Mouse (Mus musculus): ENCODE measurements around the gene Vps9d1. TPM values are rescaled to one million over a fixed set of nuclear protein-coding genes. Genes with fewer than 3 reads are reported as not detected.
A peak's percentile ranks its signal among the peaks of the same experiment; 100 is the strongest.
"Not testable (repeated sequence)": the region's sequence is repeated elsewhere in the genome, so short reads cannot be mapped to it uniquely, and the experiment has no call there.

The Vps9d1 gene
- total RNA-seq, 2 experiments from 2014 or later, result 17.7 to 18.3 TPM

- TF ChIP-seq CTCF (IDR thresholded peaks at IDR 0.05), result no peak
- Histone ChIP-seq H3K27ac (no peak overlapping the region), H3K4me3 (no peak overlapping the region)
- intact Hi-C loops (cut with DNase I), result no loop called here
- no peak for DNase-seq
Observed at GRCm38 (mm10) chr8:123228416-123228815, 25.7 kb downstream of the Vps9d1 start.

GRCm38 (mm10) chr8:123224278-123225266, 29.6 kb downstream of the Vps9d1 start, which contains the start of gene Cdk10:
Gene Cdk10 (plus strand): TSS chr8:123224842.
- Histone ChIP-seq H3K4me3 (peak within 1 kb of the TSS; percentile 88), H3K27ac (peak within 1 kb of the TSS; percentile 96)
- peak; percentile 95 for DNase-seq
- intact Hi-C loops (cut with DNase I), result no loop called here
- no peak; the same call in 1 of the 2 replicates for TF ChIP-seq CTCF (IDR thresholded peaks at IDR 0.05)

- TF ChIP-seq CTCF (IDR thresholded peaks at IDR 0.05), result no peak
- intact Hi-C loops (cut with DNase I), result no loop called here
- DNase-seq, result no peak
- Histone ChIP-seq H3K27ac (no peak overlapping the region), H3K4me3 (no peak overlapping the region)
Observed at GRCm38 (mm10) chr8:123220917-123221316, 33.2 kb downstream of the Vps9d1 start.

GRCm38 (mm10) chr8:123215430-123215829, 38.7 kb downstream of the Vps9d1 start:
- Histone ChIP-seq H3K4me3 (no peak overlapping the region), H3K27ac (peak overlapping the region; percentile 43)
- DNase-seq, result no peak
- intact Hi-C loops (cut with DNase I), result no loop called here
- no peak for TF ChIP-seq CTCF (IDR thresholded peaks at IDR 0.05)

- Histone ChIP-seq H3K27ac (peak overlapping the region; percentile 94), H3K4me3 (peak overlapping the region; percentile 81)
- TF ChIP-seq CTCF (IDR thresholded peaks at IDR 0.05), result no peak
- DNase-seq, result no peak
- intact Hi-C loops (cut with DNase I), result loop anchor here (5.0 kb wide), 1 partner anchor 111 kb away; the partner anchor contains the start of gene Rpl13
Observed at GRCm38 (mm10) chr8:123213118-123213772, 40.9 kb downstream of the Vps9d1 start.

GRCm38 (mm10) chr8:123212321-123213117, 41.6 kb downstream of the Vps9d1 start, which contains the start of the genes Chmp1a and Spata33:
Gene Chmp1a (minus strand): TSS chr8:123212763.
Gene Spata33 (plus strand): TSS chr8:123212832.
- Histone ChIP-seq H3K4me3 (peak within 1 kb of the TSS; percentile 81), H3K27ac (peak within 1 kb of the TSS; percentile 94)
- intact Hi-C loops (cut with DNase I), result loop anchor here (5.0 kb wide), 1 partner anchor 110 kb away; the partner anchor contains the start of gene Rpl13
- peak; percentile 95 for TF ChIP-seq CTCF (IDR thresholded peaks at IDR 0.05)
- DNase-seq, result peak; percentile 91

GRCm38 (mm10) chr8:123211876-123212275, 42.3 kb downstream of the Vps9d1 start:
- H3K4me3 ChIP-seq, result peak overlapping the region; percentile 81
- H3K27ac ChIP-seq, result peak overlapping the region; percentile 94
- no peak for TF ChIP-seq CTCF (IDR thresholded peaks at IDR 0.05)
- no peak for DNase-seq
- intact Hi-C loops (cut with DNase I), result loop anchor here (5.0 kb wide), 1 partner anchor 110 kb away; the partner anchor contains the start of gene Rpl13

- no peak for TF ChIP-seq CTCF (IDR thresholded peaks at IDR 0.05)
- intact Hi-C loops (cut with DNase I), result no loop called here
- Histone ChIP-seq H3K4me3 (no peak overlapping the region), H3K27ac (no peak overlapping the region)
- DNase-seq, result no peak
Observed at GRCm38 (mm10) chr8:123203571-123203970, 50.6 kb downstream of the Vps9d1 start.

GRCm38 (mm10) chr8:123202288-123202687, 51.9 kb downstream of the Vps9d1 start:
- intact Hi-C loops (cut with DNase I), result no loop called here
- no peak overlapping the region for H3K27ac ChIP-seq
- peak; percentile 69 for DNase-seq

GRCm38 (mm10) chr8:123199864-123200263, 54.3 kb downstream of the Vps9d1 start:
- peak; percentile 14 for DNase-seq
- Histone ChIP-seq H3K4me3 (no peak overlapping the region), H3K27ac (no peak overlapping the region)
- intact Hi-C loops (cut with DNase I), result loop anchor here (10.0 kb wide), 1 partner anchor 365 kb away; no protein-coding TSS in a partner anchor
- no peak for TF ChIP-seq CTCF (IDR thresholded peaks at IDR 0.05)

More at GRCm38 (mm10) chr8:123202288-123202687, 51.9 kb downstream of the Vps9d1 start:
- TF ChIP-seq CTCF (IDR thresholded peaks at IDR 0.05), result peak; percentile 94
- H3K4me3 ChIP-seq, result no peak overlapping the region

GRCm38 (mm10) chr8:123197016-123197415, 57.1 kb downstream of the Vps9d1 start:
- not testable (repeated sequence) for H3K27ac ChIP-seq, H3K4me3 ChIP-seq, DNase-seq
- intact Hi-C loops (cut with DNase I), result loop anchor here (10.0 kb wide), 1 partner anchor 362 kb away; no protein-coding TSS in a partner anchor

GRCm38 (mm10) chr8:123193771-123194170, 60.4 kb downstream of the Vps9d1 start:
- no peak for TF ChIP-seq CTCF (IDR thresholded peaks at IDR 0.05)
- intact Hi-C loops (cut with DNase I), result loop anchor here (10.0 kb wide), 1 partner anchor 359 kb away; no protein-coding TSS in a partner anchor
- peak; percentile 5 for DNase-seq

More at GRCm38 (mm10) chr8:123193771-123194170, 60.4 kb downstream of the Vps9d1 start:
- no peak overlapping the region for H3K27ac ChIP-seq
- no peak overlapping the region for H3K4me3 ChIP-seq

Other genes starting within 250 kb of the Vps9d1 start
- 10 to 100 TPM; 60.3 to 62.1 TPM for gene Ankrd11, start 212.1 kb downstream of the Vps9d1 start, total RNA-seq (2021)
- 10 to 100 TPM; 67.4 to 74.9 TPM for gene Spg7, start 191.4 kb downstream of the Vps9d1 start, total RNA-seq (2021)
- 100 to 1,000 TPM; 389 to 466 TPM for gene Rpl13, start 152.0 kb downstream of the Vps9d1 start, total RNA-seq (2021)
- gene Cpne7, start 137.0 kb downstream of the Vps9d1 start, total RNA-seq (2021), result under 1 TPM; 0.13 to 0.20 TPM
- 1 to 10 TPM; 2.1 to 2.5 TPM for gene Sult5a1, start 96.0 kb downstream of the Vps9d1 start, total RNA-seq (2021)
- 10 to 100 TPM; 13.6 to 16.7 TPM for gene Dpep1, start 68.1 kb downstream of the Vps9d1 start, total RNA-seq (2021)
- 10 to 100 TPM; 42.6 to 43.8 TPM for gene Chmp1a, start 41.6 kb downstream of the Vps9d1 start, total RNA-seq (2021)
- 1 to 10 TPM; 1.2 to 1.8 TPM for gene Spata33, start 41.5 kb downstream of the Vps9d1 start, total RNA-seq (2021)
- 10 to 100 TPM; 13.0 to 15.2 TPM for gene Cdk10, start 29.5 kb downstream of the Vps9d1 start, total RNA-seq (2021)
- gene Spata2l, start 18.1 kb downstream of the Vps9d1 start, total RNA-seq (2021), result 1 to 10 TPM; 1.5 to 2.3 TPM
- 1 to 10 TPM; 5.2 to 8.1 TPM for gene Zfp276, start 153 bp downstream of the Vps9d1 start, total RNA-seq (2021)
- not detected for gene Fanca, start 64.2 kb upstream of the Vps9d1 start, total RNA-seq (2021)
- gene Spire2, start 78.4 kb upstream of the Vps9d1 start, total RNA-seq (2021), result not detected
- 100 to 1,000 TPM; 134 to 140 TPM for gene Tcf25, start 119.4 kb upstream of the Vps9d1 start, total RNA-seq (2021)
- gene Mc1r, start 152.8 kb upstream of the Vps9d1 start, total RNA-seq (2021), result not detected
- not detected for gene Tubb3, start 157.1 kb upstream of the Vps9d1 start, total RNA-seq (2021)
- 10 to 100 TPM; 38.5 to 39.1 TPM for gene Def8, start 169.2 kb upstream of the Vps9d1 start, total RNA-seq (2021)
- gene Afg3l1, start 223.6 kb upstream of the Vps9d1 start, total RNA-seq (2021), result 10 to 100 TPM; 37.5 to 44.5 TPM